Mouse (Mus musculus): ENCODE measurements at regions not wholly inside any gene's neighbourhood (a gene's known extent, or its start where the extent isn't known, plus 50 kb on each side); places are given as distances from the start of the nearest gene placed in this dataset.

GRCm38 (mm10) chr5:51144842-51145241, 422.7 kb downstream of the Ppargc1a start:
- DNase-seq (ENCODE audit: low read depth, low spot score) = no peak

- no peak for DNase-seq (ENCODE audit: low read depth, low spot score)
Observed at GRCm38 (mm10) chr5:51125091-51125490, 442.4 kb downstream of the Ppargc1a start.

- DNase-seq (ENCODE audit: low read depth, low spot score) = no peak
Observed at GRCm38 (mm10) chr5:51110006-51110405, 457.5 kb downstream of the Ppargc1a start.

DNA sequence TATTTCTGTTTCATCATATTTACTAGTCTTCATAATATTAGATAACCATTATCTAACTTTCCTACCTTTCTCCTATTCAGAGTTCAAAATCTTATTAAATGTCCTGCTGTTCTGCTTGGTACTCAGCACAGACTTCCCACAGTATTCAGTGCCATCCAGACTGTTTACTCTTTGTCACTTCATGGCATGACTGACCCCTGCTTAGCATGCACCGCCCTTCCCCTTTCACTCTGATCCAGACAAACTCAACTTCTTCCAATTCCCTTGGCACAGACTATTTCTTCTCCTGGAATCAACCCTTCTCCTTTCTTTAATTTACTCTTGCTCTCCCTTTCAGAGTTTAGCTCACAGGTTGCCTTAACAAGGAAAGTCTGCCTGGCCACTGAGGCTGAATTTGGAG, 458.8 kb downstream of the Ppargc1a start:
- no peak for DNase-seq (ENCODE audit: low read depth, low spot score)

DNA sequence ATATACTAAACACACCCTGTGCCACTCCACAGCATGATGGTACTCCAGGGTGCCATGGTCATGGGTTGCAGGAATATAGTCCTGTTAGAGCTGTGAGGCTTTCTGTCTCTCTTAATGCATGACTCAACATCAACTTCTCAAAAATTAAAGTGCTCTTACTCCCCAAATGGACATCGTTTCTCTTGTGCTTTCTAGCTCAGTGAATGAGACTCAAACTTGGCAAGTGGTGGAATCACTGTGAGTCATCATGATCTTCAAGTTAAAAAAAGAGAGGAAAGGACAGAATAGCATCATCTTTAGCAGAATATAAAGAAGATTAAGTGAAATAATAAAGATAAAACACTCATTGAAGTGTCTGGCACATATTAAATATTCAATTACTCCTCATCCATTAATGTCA, 459.3 kb downstream of the Ppargc1a start:
- no peak for DNase-seq (ENCODE audit: low read depth, low spot score)

DNA sequence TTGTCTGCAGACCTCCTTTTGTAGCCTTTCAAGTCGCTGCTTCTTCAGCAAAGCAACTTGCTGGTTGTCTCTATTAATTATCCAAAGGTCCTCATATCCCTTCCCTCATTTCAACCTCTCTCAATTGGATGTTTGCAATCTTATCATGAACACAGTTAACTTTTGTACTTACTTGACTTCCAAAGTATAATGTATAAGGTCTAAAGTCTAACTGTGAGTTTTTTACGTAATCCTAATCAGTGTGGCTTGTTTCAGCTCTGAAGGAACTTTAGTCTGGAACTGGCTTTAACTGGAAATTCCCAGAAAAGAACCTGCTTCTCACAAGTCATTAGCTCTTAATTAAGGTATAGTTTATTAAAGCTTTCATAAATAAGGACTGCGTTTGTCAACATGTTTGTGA, 467.6 kb downstream of the Ppargc1a start:
- no peak for DNase-seq (ENCODE audit: low read depth, low spot score)

DNA sequence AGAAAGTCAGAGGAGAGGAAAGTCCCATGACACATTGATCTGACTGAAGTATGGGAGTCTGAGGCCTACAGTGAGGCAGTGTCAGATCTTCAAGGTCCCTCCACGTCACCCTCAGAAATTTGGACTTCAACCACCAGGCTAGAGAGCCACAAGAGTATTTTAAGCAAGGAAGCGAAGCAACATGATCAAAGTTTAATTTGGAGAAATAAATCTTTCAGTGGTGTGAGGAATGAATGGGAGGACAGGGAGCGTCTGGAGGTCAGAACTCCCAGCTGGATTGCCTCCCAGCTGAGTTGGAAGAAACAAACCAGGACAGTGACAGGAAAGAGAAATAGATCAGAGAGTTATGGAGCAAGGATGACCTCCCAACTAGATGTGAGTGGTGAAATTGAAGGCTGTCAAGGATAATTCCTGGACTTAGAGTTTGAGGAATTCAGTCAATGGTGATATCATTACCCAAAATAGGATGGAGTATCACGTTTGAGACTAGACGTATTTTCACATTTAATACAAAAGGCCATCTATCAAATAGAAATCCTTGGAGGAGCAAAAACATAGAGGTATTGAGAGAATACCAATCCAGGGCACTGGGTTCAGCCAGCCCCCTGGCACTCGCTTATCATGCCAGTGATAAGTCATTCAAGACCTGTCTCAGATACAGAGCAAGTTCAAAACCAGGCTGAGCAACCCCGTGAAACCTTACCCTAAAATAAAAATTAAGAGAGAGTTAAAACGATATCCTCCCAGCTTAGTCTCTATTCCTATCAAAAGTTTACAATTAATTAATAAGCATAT, 494.7 kb downstream of the Ppargc1a start:
- no peak for DNase-seq (ENCODE audit: low read depth, low spot score)

DNA sequence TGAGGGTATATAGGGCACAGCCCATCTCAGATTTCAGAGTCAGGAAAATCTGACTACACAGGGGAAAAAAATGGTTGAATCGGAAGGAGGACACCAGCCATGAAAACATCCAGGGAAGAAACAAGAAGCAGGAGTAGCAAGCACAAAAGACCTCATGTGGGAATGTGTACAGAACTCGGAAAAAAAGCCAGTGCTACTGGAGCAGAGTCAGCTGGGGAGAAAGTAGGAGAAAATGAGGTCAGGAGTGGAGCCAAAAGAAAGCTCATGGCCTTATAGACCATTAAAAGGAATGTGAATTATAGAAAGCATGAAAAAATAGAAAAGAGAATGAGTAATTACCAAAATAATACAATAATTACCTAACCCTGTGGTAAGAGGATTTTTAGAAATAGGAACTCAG, 495.4 kb downstream of the Ppargc1a start:
- DNase-seq (ENCODE audit: low read depth, low spot score) = no peak

DNA sequence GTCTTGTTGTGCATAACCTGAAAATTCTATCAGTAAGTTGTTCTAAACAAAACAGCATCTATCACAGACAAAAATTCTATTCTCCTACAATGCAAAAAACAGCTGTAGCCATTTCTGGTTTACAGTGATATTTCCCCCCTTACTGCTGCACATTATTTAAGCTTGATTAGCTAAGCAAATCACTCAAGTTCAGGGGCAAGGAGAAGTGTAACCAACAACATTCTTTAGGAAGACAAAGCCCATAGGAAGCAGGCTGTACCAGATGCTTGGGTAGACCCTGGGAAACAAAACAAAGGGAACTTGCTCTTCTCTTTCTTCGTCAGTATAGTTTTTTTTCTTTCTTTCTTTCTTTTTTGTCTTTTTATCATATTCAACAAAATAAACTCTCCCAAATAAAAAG, 497.9 kb downstream of the Ppargc1a start:
- DNase-seq (ENCODE audit: low read depth, low spot score) = no peak

- DNase-seq (ENCODE audit: low read depth, low spot score) = no peak
Observed at GRCm38 (mm10) chr5:51045872-51046271, 521.7 kb downstream of the Ppargc1a start.

DNA sequence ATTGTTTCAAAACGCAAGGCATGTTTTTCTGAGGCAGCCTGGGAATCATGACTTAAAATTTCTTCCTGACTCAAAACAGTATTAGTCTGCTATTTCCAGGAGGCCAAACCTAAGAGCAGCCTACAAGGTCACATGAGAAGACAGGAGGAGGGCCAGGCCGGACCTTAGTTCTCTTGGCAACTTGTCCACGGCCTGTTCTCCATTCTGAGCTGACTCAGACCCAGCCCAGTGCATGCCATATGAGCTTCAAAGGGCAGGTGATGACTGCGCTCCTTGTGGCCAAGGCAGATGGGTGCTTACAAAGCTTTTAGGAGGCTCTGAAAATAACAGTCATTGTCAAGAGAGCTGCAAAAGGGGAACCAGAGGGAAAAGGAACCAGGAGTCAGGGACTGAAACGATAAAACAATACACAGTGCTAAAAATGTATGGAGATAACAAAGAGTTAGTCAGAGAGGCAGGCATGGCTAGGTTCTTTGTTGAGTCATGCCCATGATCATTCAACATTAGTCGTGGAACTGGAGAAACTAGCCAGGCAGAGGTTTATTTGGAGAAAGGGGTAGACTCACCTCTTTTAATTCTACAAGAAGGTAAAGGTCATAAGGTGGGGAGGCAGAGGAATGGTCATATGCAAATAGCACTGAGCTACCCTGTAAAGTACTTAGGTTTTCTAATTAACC, 525.8 kb downstream of the Ppargc1a start:
- DNase-seq (ENCODE audit: low read depth, low spot score) = no peak

- no peak for DNase-seq (ENCODE audit: low read depth, low spot score)
Observed at GRCm38 (mm10) chr5:51040926-51041325, 526.6 kb downstream of the Ppargc1a start.

- DNase-seq (ENCODE audit: low read depth, low spot score) = no peak
Observed at GRCm38 (mm10) chr5:51040463-51040862, 527.1 kb downstream of the Ppargc1a start.

- no peak for DNase-seq (ENCODE audit: low read depth, low spot score)
Observed at GRCm38 (mm10) chr5:51039713-51040178, 527.8 kb downstream of the Ppargc1a start.

DNA sequence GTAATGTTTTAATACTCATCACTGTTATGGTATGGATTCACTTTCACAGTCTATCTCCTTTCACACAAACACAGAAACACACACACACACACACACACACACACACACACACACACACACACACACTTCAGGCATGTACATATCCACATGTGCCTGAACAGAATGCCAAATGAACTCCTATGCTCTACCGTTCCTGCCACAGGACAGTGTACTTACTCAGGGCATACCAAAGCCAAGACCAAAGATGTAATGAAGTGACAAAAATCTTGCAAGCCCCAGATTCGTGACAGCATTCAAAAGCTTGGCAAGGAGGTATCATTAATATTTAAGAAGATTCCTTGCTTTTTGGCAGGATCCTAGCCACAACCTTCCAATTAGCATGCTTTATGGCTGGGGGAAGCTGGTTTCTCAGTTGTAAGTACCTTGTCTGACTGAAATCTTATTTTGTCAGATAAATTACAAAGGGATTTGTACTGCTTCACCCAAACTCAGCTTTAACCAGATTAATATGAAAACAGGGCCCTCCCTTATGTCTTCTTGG, 531.0 kb downstream of the Ppargc1a start:
- DNase-seq (ENCODE audit: low read depth, low spot score) = no peak

- no peak for DNase-seq (ENCODE audit: low read depth, low spot score)
Observed at GRCm38 (mm10) chr5:51028966-51029365, 538.6 kb downstream of the Ppargc1a start.

- no peak for DNase-seq (ENCODE audit: low read depth, low spot score)
Observed at GRCm38 (mm10) chr5:50990822-50991537, 576.5 kb downstream of the Ppargc1a start.
